Mouse (Mus musculus) lung, adult 10 weeks (tissue): ENCODE measurements around the gene Phc1. TPM values are rescaled to one million over a fixed set of nuclear protein-coding genes. Genes with fewer than 3 reads are reported as not detected.

Source experiments
- polyA plus RNA-seq: library from polyadenylated mRNA; stranded (reverse); fragments of 350-450 nt; fragmentation: Illumina TruSeq; extraction: RNeasy Lipid Tissue Mini Kit (QIAGEN cat#74804); gene quantifications from one replicate; pipeline ENCODE4 v1.2.3, GENCODE M21; 2014; ENCODE audit warnings: low read depth, low replicate concordance; ENCODE audit not compliant: insufficient read depth

The Phc1 gene
- polyA plus RNA-seq, result 5.7 TPM

DNA sequence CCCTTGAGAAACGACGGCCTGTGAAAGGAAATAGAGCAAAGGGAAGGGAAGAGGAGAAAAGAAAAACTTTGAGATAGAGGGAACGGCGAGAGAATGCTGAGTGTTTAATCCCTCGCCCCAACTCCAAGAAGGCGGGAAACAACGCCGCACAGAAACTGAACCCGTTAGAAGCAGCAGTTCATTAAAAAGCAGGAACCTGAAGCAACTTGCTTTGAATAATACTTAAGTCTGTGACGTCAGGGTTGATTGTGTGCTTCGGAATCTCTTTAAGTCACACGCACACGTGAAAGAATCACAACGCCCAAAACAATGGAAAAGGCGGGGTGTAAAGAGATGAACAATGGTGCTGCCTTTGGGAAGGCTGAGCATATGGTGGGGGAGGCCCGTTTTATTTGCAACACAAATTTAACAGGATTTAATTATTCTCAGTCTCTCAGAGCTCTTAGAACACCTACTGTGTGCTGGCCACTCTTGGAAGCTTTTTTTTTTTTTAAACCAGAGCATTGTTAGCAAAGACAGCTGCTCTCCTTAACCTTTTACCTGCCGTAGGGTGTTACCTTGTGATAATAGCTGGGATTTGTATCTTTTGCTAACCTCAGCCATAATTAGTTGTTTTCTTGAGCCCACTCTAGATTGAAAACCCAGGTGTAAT lies at the start of gene Phc1:
Gene Phc1, minus strand, starts transcription at position 213 of the 652 bp plus-strand sequence.

DNA sequence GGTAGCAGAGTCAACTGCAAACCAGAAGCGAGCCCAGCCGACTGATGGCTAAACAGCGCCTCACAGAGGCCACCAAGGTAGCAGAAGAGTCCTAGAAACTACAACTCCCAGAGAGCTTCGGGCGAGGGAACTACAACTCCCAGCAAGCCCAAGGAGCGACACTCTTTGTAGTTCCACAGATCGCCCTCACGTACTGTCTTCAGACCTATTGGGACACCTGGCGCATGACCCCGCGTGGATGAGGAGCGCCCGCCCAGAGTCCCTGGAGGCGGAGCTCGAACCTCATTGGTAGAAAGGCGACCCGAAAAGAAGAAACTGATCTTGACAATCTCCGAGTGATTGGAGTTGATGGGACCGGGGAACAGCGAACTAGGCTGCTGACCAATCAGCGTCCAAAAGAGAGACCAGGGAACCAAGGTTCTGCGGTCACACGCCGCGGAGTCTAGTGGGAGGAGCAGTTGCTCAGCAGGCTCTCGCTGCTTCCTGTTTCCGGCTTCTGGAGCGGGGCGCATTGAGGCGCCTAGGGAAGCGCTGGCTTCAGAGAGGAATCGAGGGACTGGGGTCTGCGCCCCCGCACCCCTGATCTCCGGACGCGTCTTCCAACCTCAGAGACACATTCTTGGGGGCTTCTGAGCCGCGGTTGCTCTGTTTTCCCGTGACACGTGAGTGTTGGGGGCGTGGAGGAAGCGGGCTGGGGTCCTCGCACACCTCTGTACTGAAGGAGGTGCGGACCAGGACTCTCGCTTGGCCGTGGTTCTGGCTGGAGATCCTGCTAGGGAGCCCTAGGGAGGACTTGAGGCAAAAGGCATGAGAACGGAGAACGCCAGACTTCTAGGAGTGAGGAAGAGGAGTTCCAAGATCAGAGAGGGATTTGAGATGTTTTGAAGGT lies 31.6 kb downstream of the Phc1 start, which contains the start of gene M6pr:
Gene M6pr, plus strand, starts transcription at position 216 of the 889 bp plus-strand sequence.

DNA sequence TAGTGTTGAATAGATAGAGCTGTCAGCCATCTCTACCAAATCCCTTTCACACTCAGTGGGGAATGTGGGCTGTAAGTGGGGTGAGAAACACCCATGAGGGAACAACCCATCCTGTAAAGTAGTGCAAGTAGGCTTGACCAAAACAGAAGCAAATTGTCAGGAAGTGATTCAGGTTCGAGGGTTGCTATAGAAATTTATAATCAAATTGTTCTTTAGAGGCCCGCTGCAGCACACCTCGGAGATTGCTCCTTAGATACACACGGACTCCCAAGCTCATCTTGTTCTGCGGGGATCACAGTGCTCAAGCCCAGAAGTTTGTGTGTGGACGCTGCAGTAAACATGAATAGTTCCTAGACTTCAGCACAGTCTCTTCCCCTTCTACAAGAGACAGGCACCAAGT lies 57.6 kb downstream of the Phc1 start, which contains the start of gene Klrg1:
Gene Klrg1, minus strand, starts transcription at position 101 of the 400 bp plus-strand sequence.

Other genes starting within 250 kb of the Phc1 start
- gene Klrg1, start 57.7 kb downstream of the Phc1 start, polyA plus RNA-seq, result 1.2 TPM
- gene M6pr, start 31.8 kb downstream of the Phc1 start, polyA plus RNA-seq, result 110 TPM
- 0.52 TPM for gene Rimklb, start 158.2 kb upstream of the Phc1 start, polyA plus RNA-seq
- gene Mfap5, start 165.3 kb upstream of the Phc1 start, polyA plus RNA-seq, result 61.4 TPM
- gene Aicda, start 213.2 kb upstream of the Phc1 start, polyA plus RNA-seq, result 0.34 TPM